ENCODE assay signal across 9 mouse cellular contexts in genomic region chr12:13211746-13212482, GRCm38 (mm10). TPM values are rescaled to one million over a fixed set of nuclear protein-coding genes. Genes with fewer than 3 reads are reported as not detected.
DNase-seq lines count a peak whose midpoint lies in the region; ATAC-seq lines count a peak whose summit lies in the region.
"Had no signal": no experiment of that assay in that cellular context is flagged by ENCODE, and none has a peak within 500 bp of the region (broad histone marks: within the 10 kb centered on the region; RNA-seq: fewer than 3 reads in every experiment).

No protein-coding gene starts in this region.

- H3K36me3 ChIP-seq in intestine, embryonic 16.5 days (ENCODE audit: control insufficient read depth, insufficient read depth, low read length) = no peaks in the 10 kb centered on the region
- no peaks in the 10 kb centered on the region for H3K36me3 ChIP-seq in intestine, embryonic 15.5 days
- H3K36me3 ChIP-seq in heart, embryonic 12.5 days = no peaks in the 10 kb centered on the region

- no peak overlapping the region for H3K4me3 ChIP-seq in intestine, embryonic 16.5 days (ENCODE audit: low read length)
- H3K4me3 ChIP-seq in intestine, embryonic 15.5 days (replicated peaks) = no peak overlapping the region
- H3K4me3 ChIP-seq in heart, embryonic 12.5 days = no peak overlapping the region
- H3K4me3 ChIP-seq: erythroblast, embryonic 14.5 days had no signal

- H3K9me3 ChIP-seq in intestine, embryonic 16.5 days (ENCODE audit: control insufficient read depth, low read length) = no peaks in the 10 kb centered on the region
- no peaks in the 10 kb centered on the region for H3K9me3 ChIP-seq in intestine, embryonic 15.5 days
- H3K9me3 ChIP-seq in heart, embryonic 12.5 days (replicated peaks) = no peaks in the 10 kb centered on the region

- H3K27me3 ChIP-seq in intestine, embryonic 16.5 days (replicated peaks; ENCODE audit: control insufficient read depth, insufficient read depth, low read length) = no peaks in the 10 kb centered on the region
- H3K27me3 ChIP-seq in intestine, embryonic 15.5 days (replicated peaks) = no peaks in the 10 kb centered on the region
- no peaks in the 10 kb centered on the region for H3K27me3 ChIP-seq in heart, embryonic 12.5 days (replicated peaks)

- WGBS in intestine, embryonic 16.5 days = 51% methylated on average over 11 of the region's 11 CpGs
- WGBS in intestine, embryonic 15.5 days = 49% methylated on average over 11 of the region's 11 CpGs
- WGBS in heart, embryonic 12.5 days = 45% methylated on average over 11 of the region's 11 CpGs

- ATAC-seq in intestine, embryonic 16.5 days = 0 out of 2 replicates have a peak, but pooled peaks have one; percentile 23
- no peak for ATAC-seq in intestine, embryonic 15.5 days
- peak; percentile 79 for ATAC-seq in common myeloid progenitor, adult 5-6 weeks (replicated peaks; ENCODE audit: low read depth, poor library complexity, severe bottlenecking)
- ATAC-seq in heart, embryonic 12.5 days (ENCODE audit: insufficient number of reproducible peaks, low FRiP score) = peak; percentile 56; the same call in 1 of the 2 replicates

- peaks cover 6% of the 10 kb centered on the region; the same call in 1 of the 2 replicates for H3K4me1 ChIP-seq in intestine, embryonic 16.5 days (ENCODE audit: control insufficient read depth, insufficient read depth, low read length)
- peaks cover 8% of the 10 kb centered on the region; the same call in 1 of the 2 replicates for H3K4me1 ChIP-seq in intestine, embryonic 15.5 days (replicated peaks)
- peaks cover 28% of the 10 kb centered on the region for H3K4me1 ChIP-seq in heart, embryonic 12.5 days (replicated peaks)

- no peak overlapping the region for H3K4me2 ChIP-seq in intestine, embryonic 16.5 days (ENCODE audit: low read depth, low read length)
- no peak overlapping the region for H3K4me2 ChIP-seq in intestine, embryonic 15.5 days (replicated peaks)
- no peak overlapping the region for H3K4me2 ChIP-seq in heart, embryonic 12.5 days

- DNase-seq in layer of hippocampus, adult 11-12 months (ENCODE audit: low spot score) = peak; percentile 59
- DNase-seq in lung, postnatal 25 days (ENCODE audit: low spot score) = peak; percentile 54
- no peak for DNase-seq in spleen, postnatal 14 days (ENCODE audit: low spot score in 2 of 2)
- DNase-seq in cerebellum, adult 9-11 months = no peak

- H3K9ac ChIP-seq in intestine, embryonic 16.5 days (ENCODE audit: low read depth, low read length) = no peak overlapping the region
- no peak overlapping the region for H3K9ac ChIP-seq in intestine, embryonic 15.5 days
- no peak overlapping the region for H3K9ac ChIP-seq in heart, embryonic 12.5 days

- no peak overlapping the region for H3K27ac ChIP-seq in intestine, embryonic 16.5 days (ENCODE audit: low read length)
- no peak overlapping the region for H3K27ac ChIP-seq in intestine, embryonic 15.5 days
- peak overlapping the region; percentile 75 for H3K27ac ChIP-seq in heart, embryonic 12.5 days (ENCODE audit: poor library complexity, severe bottlenecking)

RNA-seq across cellular contexts. Expression of gene Ddx1, which starts 37.1 kb away (rescaled TPM):
- 111 and 123 TPM in 2 replicates for polyA plus RNA-seq in intestine, embryonic 16.5 days (2015; fragmentation: Nextera tagmentation; extraction: Ambion mirVana)
- polyA plus RNA-seq in intestine, embryonic 15.5 days (2015; fragmentation: Nextera tagmentation; extraction: Ambion mirVana) = 122 and 133 TPM in 2 replicates
- 212 and 221 TPM in 2 replicates for total RNA-seq in common myeloid progenitor, adult 5-6 weeks (2017)
- polyA plus RNA-seq in heart, embryonic 12.5 days (2016; fragmentation: Nextera tagmentation; extraction: Ambion mirVana) = 97.4 and 102 TPM in 2 replicates

RNA-seq across cellular contexts. Expression of gene Nbas, which starts 57.0 kb away (rescaled TPM):
- polyA plus RNA-seq in intestine, embryonic 16.5 days (2015; fragmentation: Nextera tagmentation; extraction: Ambion mirVana) = 16.9 and 17.2 TPM in 2 replicates
- polyA plus RNA-seq in intestine, embryonic 15.5 days (2015; fragmentation: Nextera tagmentation; extraction: Ambion mirVana) = 16.4 and 18.8 TPM in 2 replicates
- 16.6 and 18.5 TPM in 2 replicates for total RNA-seq in common myeloid progenitor, adult 5-6 weeks (2017)
- 10.9 and 11.5 TPM in 2 replicates for polyA plus RNA-seq in heart, embryonic 12.5 days (2016; fragmentation: Nextera tagmentation; extraction: Ambion mirVana)

Comparison
In these comparisons a context has a peak if more than half of its experiments do, and no peak if none do; other contexts are left out.
1. DNase-seq: peak in layer of hippocampus, adult 11-12 months (single experiment) and lung, postnatal 25 days (single experiment); none in spleen, postnatal 14 days (0 of 2) and cerebellum, adult 9-11 months (single experiment).